Mouse (Mus musculus): ENCODE data around the gene Prr14.

GRCm38 (mm10) chr7:127508291-127508690 is 48.9 kb downstream of the Prr14 start:
- TF ChIP-seq CTCF (IDR thresholded peaks at IDR 0.05; ENCODE audit: low read depth), result no peak
- TF ChIP-seq EP300 (IDR thresholded peaks at IDR 0.05; ENCODE audit: low read depth), result no peak

Data from liver, postnatal 0 days (tissue).